Mouse (Mus musculus) heart, embryonic 13.5 days (tissue): ENCODE measurements around the gene Mitf. TPM values are rescaled to one million over a fixed set of nuclear protein-coding genes. Genes with fewer than 3 reads are reported as not detected.

Experiments
- ATAC-seq: fragments of 200-750 bp; cut with Nextera tagmentation; 2 replicates; pipeline ENCODE4 v1.8.0; 2017; ENCODE audit warnings: moderate TSS enrichment; ENCODE audit not compliant: insufficient number of reproducible peaks, low FRiP score, low TSS enrichment; ENCODE audit errors: extremely low read depth
- H3K27ac ChIP-seq: fragments of 300-500 bp; sonication (generic); replicated peaks from 2 replicates; pipeline ENCODE4 v1.5.1; 2015; ENCODE audit warnings: moderate library complexity, mild to moderate bottlenecking, inconsistent platforms
- H3K27me3 ChIP-seq: fragments of 300-500 bp; sonication (generic); replicated peaks from 2 replicates; pipeline ENCODE4 v1.6.1; 2015; ENCODE audit warnings: mild to moderate bottlenecking, inconsistent platforms
- H3K36me3 ChIP-seq: fragments of 300-500 bp; sonication (generic); 2 replicates; pipeline ENCODE4 v1.6.1; 2015; ENCODE audit warnings: mild to moderate bottlenecking, inconsistent platforms
- H3K4me1 ChIP-seq: fragments of 300-500 bp; sonication (generic); 2 replicates; pipeline ENCODE4 v1.6.1; 2015; ENCODE audit warnings: inconsistent platforms
- H3K4me2 ChIP-seq: fragments of 300-500 bp; sonication (generic); 2 replicates; pipeline ENCODE4 v1.6.1; 2015; ENCODE audit warnings: inconsistent platforms, mild to moderate bottlenecking, moderate library complexity
- H3K4me3 ChIP-seq: fragments of 300-500 bp; sonication (generic); 2 replicates; pipeline ENCODE4 v1.5.1; 2015; ENCODE audit warnings: moderate library complexity, mild to moderate bottlenecking, inconsistent platforms
- H3K9ac ChIP-seq: fragments of 300-500 bp; sonication (generic); 2 replicates; pipeline ENCODE4 v1.6.1; 2015; ENCODE audit warnings: inconsistent platforms, mild to moderate bottlenecking, moderate library complexity
- H3K9me3 ChIP-seq: fragments of 300-500 bp; sonication (generic); 2 replicates; pipeline ENCODE4 v1.6.1; 2016; ENCODE audit warnings: inconsistent platforms
- WGBS: fragments of 180-500 bp; shearing (Covaris S2); methylation state at CpG from one replicate; pipeline ENCODE4 v1.1.7; 2015; ENCODE audit warnings: mixed read lengths; 5-methylcytosine and 5-hydroxymethylcytosine counted together
- polyA plus RNA-seq: library from polyadenylated mRNA; unstranded; fragments of >200 nt; fragmentation: Nextera tagmentation; extraction: Ambion mirVana; gene quantifications from 2 replicates; pipeline ENCODE4 v1.2.1, GENCODE M21; 2015

Mitf gene
- polyA plus RNA-seq, 1 experiment from 2014 or later = 15.4 TPM

- no peaks in the 10 kb centered on the region for H3K27me3 ChIP-seq
- H3K4me3 ChIP-seq = no peak overlapping the region
- no peaks in the 10 kb centered on the region for H3K9me3 ChIP-seq
- H3K27ac ChIP-seq = no peak overlapping the region
- H3K4me1 ChIP-seq = peaks cover 31% of the 10 kb centered on the region
- 78% methylated on average over 12 of the region's 12 CpGs for WGBS
- H3K36me3 ChIP-seq = peaks cover 19% of the 10 kb centered on the region
- H3K9ac ChIP-seq = no peak overlapping the region
- no peak for ATAC-seq
- H3K4me2 ChIP-seq = no peak overlapping the region
These were observed 134.1 kb downstream of the Mitf start for GRCm38 (mm10) chr6:97940916-97941315.

DNA sequence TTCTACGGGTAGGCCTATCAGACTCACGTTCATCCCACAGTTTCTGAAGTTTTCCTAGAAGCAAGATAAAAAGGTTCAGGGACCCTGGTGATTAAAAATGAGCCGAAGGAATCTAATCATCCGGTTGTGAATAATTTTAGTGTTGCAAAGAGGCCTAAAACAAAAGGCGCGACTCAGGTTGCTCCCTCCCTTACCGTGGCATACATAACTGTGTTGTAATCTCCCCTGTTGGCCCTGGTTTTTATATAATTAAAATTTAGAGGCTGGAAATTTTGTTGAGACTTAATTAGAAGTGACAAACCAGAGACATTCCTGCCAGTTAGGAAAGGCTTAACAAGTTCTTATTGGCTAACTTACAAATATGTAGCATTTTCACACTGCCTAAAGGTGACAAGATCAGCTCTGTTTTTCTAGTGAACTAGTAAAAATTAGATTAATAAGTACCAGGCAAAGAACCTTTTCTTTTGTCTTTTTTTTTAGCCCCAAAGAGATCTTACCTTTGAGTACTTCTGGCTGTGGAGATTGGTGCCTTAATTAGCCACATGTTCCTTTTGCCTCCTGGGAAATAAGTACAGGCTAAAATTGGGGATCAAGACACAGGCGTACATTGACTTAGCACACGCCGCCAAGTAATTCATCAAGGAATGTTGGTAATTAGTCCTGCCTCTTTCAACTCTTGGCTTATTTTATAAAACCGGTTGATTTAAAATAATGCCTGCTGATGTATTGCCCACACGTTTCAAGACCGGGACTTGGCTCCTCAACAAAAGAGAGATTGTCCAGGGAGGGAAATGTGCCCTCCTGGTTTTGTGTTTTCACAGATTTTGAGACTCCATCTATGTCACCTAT, 143.4 kb downstream of the Mitf start:
- no peak overlapping the region for H3K4me3 ChIP-seq
- H3K9ac ChIP-seq = no peak overlapping the region
- H3K27ac ChIP-seq = no peak overlapping the region
- H3K4me2 ChIP-seq = no peak overlapping the region
- H3K36me3 ChIP-seq = peaks cover 15% of the 10 kb centered on the region; the same call in 1 of the 2 replicates
- H3K27me3 ChIP-seq = no peaks in the 10 kb centered on the region
- WGBS = 65% methylated on average over 13 of the region's 13 CpGs
- H3K9me3 ChIP-seq = no peaks in the 10 kb centered on the region
- no peak for ATAC-seq
- H3K4me1 ChIP-seq = peaks cover 49% of the 10 kb centered on the region

GRCm38 (mm10) chr6:97950882-97951245, 144.0 kb downstream of the Mitf start:
- 68% methylated on average over 2 of the region's 2 CpGs for WGBS

GRCm38 (mm10) chr6:97951711-97952110, 144.9 kb downstream of the Mitf start:
- Histone ChIP-seq H3K9ac (no peak overlapping the region), H3K4me3 (no peak overlapping the region), H3K27me3 (no peaks in the 10 kb centered on the region), H3K4me1 (peaks cover 56% of the 10 kb centered on the region), H3K27ac (no peak overlapping the region), H3K4me2 (no peak overlapping the region), H3K9me3 (no peaks in the 10 kb centered on the region), H3K36me3 (peaks cover 8% of the 10 kb centered on the region; the same call in 1 of the 2 replicates)
- 75% methylated on average over 1 of the region's 1 CpGs for WGBS
- ATAC-seq = no peak

More at GRCm38 (mm10) chr6:97950882-97951245, 144.0 kb downstream of the Mitf start:
- no peak overlapping the region for H3K27ac ChIP-seq
- H3K27me3 ChIP-seq = no peaks in the 10 kb centered on the region
- H3K9me3 ChIP-seq = no peaks in the 10 kb centered on the region
- peaks cover 49% of the 10 kb centered on the region for H3K4me1 ChIP-seq
- peaks cover 9% of the 10 kb centered on the region; the same call in 1 of the 2 replicates for H3K36me3 ChIP-seq
- no peak overlapping the region for H3K4me3 ChIP-seq
- no peak for ATAC-seq
- H3K9ac ChIP-seq = no peak overlapping the region
- H3K4me2 ChIP-seq = no peak overlapping the region

DNA sequence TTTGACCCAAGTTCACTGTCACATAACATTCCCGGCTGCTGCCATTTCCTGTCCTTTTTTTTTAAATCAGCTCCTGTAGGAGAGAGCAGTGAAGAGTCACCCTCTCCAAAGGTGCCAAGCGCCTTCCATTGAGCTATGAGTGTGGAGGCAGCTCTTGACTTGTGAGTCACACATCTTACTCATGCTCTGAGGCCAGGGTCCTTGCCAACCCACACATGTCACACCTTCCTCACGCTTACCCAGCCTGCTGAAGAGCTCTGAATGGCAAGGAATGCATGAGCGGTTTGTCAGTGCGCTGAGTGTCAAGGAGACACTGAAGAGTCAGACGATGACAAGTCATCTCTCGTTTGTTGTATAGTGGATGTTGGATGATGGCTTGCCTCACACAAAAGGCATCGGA, 146.0 kb downstream of the Mitf start:
- Histone ChIP-seq H3K27me3 (no peaks in the 10 kb centered on the region), H3K4me1 (peaks cover 56% of the 10 kb centered on the region), H3K27ac (peak overlapping the region; percentile 53; the same call in 1 of the 2 replicates), H3K9me3 (no peaks in the 10 kb centered on the region), H3K4me3 (no peak overlapping the region), H3K9ac (no peak overlapping the region), H3K4me2 (no peak overlapping the region), H3K36me3 (peaks cover under 1% of the 10 kb centered on the region; the same call in 1 of the 2 replicates)
- 46% methylated on average over 8 of the region's 8 CpGs for WGBS
- ATAC-seq = peak; percentile 42; the same call in 1 of the 2 replicates

- WGBS = 82% methylated on average over 6 of the region's 6 CpGs
- H3K9ac ChIP-seq = no peak overlapping the region; the same call in 1 of the 2 replicates
- no peak overlapping the region for H3K4me2 ChIP-seq
- no peak overlapping the region for H3K4me3 ChIP-seq
- H3K9me3 ChIP-seq = no peaks in the 10 kb centered on the region
- no peaks in the 10 kb centered on the region for H3K27me3 ChIP-seq
- H3K36me3 ChIP-seq = no peaks in the 10 kb centered on the region
- ATAC-seq = no peak
- no peak overlapping the region for H3K27ac ChIP-seq
- H3K4me1 ChIP-seq = peaks cover 31% of the 10 kb centered on the region
These were observed 149.3 kb downstream of the Mitf start for GRCm38 (mm10) chr6:97956121-97956520.

DNA sequence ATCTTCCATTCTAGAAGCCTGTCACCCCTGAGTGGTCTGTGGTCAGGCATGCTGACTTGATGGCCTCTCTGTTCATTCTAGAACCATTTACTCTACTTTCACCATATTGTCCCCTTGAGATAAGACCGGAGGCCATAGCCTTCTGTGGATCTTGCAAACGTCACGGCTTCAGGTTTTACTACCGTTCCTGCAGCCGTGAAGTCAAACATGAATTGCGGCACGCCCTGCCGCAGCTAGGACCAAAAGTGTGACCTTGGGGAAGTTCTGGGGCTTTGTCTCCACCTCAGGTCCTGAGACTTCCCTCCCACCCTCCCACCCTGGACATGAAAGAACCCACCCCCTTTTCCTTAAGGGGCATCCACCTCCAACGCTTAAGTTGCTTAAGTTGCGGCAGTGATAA, 149.8 kb downstream of the Mitf start:
- no peak for ATAC-seq
- Histone ChIP-seq H3K9ac (no peak overlapping the region; the same call in 1 of the 2 replicates), H3K9me3 (no peaks in the 10 kb centered on the region), H3K4me2 (no peak overlapping the region), H3K4me1 (peaks cover 34% of the 10 kb centered on the region), H3K4me3 (no peak overlapping the region), H3K27ac (no peak overlapping the region), H3K27me3 (no peaks in the 10 kb centered on the region), H3K36me3 (no peaks in the 10 kb centered on the region)
- 71% methylated on average over 10 of the region's 10 CpGs for WGBS

DNA sequence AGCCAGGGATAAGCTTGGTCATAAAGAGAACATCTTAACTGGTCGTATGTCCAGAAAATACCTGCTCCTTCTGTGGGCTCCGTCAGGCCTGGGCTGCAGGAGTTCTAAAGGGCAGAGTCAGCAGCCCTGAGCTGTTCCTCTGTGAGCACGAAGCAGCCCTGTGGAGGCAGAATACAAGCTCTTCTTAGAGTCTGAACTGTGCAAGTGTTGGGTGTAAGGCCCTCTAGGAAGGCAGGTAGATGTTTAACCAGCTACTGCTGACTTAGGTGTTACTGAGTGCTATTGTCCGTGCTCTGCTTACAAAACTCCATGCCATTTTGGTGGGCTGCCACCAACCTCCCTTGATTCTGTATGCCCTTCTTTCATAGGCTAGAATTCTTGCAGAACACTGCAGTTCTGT, 151.4 kb downstream of the Mitf start:
- no peak for ATAC-seq
- peaks cover 31% of the 10 kb centered on the region for H3K4me1 ChIP-seq
- 82% methylated on average over 4 of the region's 4 CpGs for WGBS
- no peaks in the 10 kb centered on the region for H3K27me3 ChIP-seq
- no peak overlapping the region for H3K4me2 ChIP-seq
- H3K9me3 ChIP-seq = no peaks in the 10 kb centered on the region
- no peak overlapping the region for H3K4me3 ChIP-seq
- H3K27ac ChIP-seq = no peak overlapping the region
- H3K9ac ChIP-seq = no peak overlapping the region
- H3K36me3 ChIP-seq = no peaks in the 10 kb centered on the region

DNA sequence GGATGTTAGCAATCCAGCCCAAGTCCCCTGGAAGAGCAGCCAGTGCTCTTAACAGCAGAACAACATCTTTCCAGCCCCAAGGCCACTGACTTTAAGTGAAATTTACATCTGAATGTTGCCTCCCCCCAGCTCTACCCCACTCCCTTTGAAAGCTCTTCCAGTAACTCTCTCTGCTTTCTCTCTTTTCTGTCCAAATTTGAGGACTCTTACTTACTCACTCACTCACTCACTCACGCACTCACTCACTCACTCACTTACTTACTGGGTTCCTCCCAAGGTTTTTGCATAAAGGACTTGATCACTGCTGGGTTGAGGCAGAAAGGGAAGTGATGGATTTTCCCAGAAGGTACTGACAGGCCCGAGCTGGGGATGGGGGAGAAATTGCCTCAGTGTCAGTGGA, 154.9 kb downstream of the Mitf start:
- 0 out of 2 replicates have a peak overlapping the region, but pooled peaks have one; percentile 9 for H3K27ac ChIP-seq
- H3K9ac ChIP-seq = no peak overlapping the region
- WGBS = 41% methylated on average over 2 of the region's 2 CpGs
- H3K4me1 ChIP-seq = peaks cover 15% of the 10 kb centered on the region
- H3K36me3 ChIP-seq = no peaks in the 10 kb centered on the region
- H3K27me3 ChIP-seq = no peaks in the 10 kb centered on the region
- ATAC-seq = no peak
- no peaks in the 10 kb centered on the region for H3K9me3 ChIP-seq
- no peak overlapping the region for H3K4me3 ChIP-seq
- H3K4me2 ChIP-seq = no peak overlapping the region

DNA sequence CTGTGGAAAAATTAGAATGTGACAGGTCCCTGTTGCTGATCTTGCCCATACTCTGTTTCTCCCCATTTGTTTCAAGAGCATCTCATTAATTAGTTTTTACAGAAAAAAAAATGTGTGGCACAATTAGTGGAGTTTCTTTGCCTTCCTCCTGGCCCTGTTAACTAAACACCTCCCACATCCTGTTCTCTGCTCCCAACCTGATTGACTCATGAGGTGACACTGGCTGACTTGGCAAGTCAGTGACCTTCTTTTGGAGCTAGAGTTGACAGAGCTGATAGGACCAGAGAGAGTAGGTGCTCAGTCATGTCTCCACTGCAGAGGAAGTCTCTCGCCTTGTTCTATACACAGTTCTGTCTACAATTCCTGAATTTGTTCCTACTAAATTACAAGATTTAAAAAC, 155.5 kb downstream of the Mitf start:
- 51% methylated on average over 1 of the region's 1 CpGs for WGBS
- peaks cover 15% of the 10 kb centered on the region for H3K4me1 ChIP-seq
- H3K27ac ChIP-seq = no peak overlapping the region
- H3K36me3 ChIP-seq = no peaks in the 10 kb centered on the region
- no peak overlapping the region for H3K4me3 ChIP-seq
- ATAC-seq = no peak
- H3K4me2 ChIP-seq = no peak overlapping the region
- no peak overlapping the region for H3K9ac ChIP-seq
- H3K27me3 ChIP-seq = no peaks in the 10 kb centered on the region
- H3K9me3 ChIP-seq = no peaks in the 10 kb centered on the region

DNA sequence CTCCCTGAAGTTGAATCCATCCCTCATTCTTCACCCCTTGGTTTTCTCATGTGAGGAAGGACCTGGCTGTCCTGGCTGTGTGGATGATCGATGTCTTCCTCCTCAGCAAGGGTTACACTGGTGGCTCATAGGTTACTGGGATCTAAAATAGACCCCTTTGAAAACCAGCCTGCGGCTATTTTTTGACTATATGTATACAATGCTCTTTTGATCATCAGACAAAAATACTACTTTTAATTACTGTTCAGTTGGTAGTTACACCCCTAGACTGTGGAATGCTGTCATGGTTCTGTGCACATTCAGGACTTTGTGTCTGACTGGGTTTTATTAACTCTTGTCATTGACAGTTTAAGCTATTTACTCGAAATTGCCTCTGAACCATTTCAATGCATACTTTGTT, 157.9 kb downstream of the Mitf start:
- Histone ChIP-seq H3K4me3 (no peak overlapping the region), H3K27ac (no peak overlapping the region), H3K9ac (no peak overlapping the region), H3K4me1 (peaks cover 15% of the 10 kb centered on the region), H3K27me3 (no peaks in the 10 kb centered on the region), H3K36me3 (no peaks in the 10 kb centered on the region), H3K4me2 (no peak overlapping the region), H3K9me3 (no peaks in the 10 kb centered on the region)
- 69% methylated on average over 3 of the region's 3 CpGs for WGBS
- no peak for ATAC-seq

DNA sequence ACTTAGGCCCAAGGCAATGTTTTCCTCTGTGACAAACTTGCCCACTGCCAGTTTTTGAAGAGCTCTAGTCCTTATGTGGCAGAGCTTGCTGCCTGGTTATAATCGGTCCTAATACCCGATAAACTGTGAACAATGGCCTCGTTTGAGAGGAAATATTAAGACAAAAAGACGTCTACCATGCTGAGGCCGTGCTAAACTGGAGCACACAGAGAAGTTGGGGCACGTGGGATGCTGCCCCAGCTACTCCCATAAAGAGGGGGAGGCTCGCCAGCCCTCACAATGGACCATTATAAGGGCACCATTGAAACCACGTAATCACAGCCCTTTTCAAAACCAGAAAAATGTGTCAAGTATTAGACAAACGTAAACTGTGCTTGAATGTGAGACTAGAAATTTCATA, 174.8 kb downstream of the Mitf start:
- no peak overlapping the region for H3K4me3 ChIP-seq
- peaks cover 9% of the 10 kb centered on the region for H3K4me1 ChIP-seq
- H3K4me2 ChIP-seq = no peak overlapping the region
- H3K27me3 ChIP-seq = no peaks in the 10 kb centered on the region
- H3K27ac ChIP-seq = no peak overlapping the region
- H3K9me3 ChIP-seq = no peaks in the 10 kb centered on the region
- no peak overlapping the region for H3K9ac ChIP-seq
- no peaks in the 10 kb centered on the region for H3K36me3 ChIP-seq
- 68% methylated on average over 9 of the region's 9 CpGs for WGBS
- ATAC-seq = no peak
